Mouse (Mus musculus) lung, adult 2 months (tissue): ENCODE results near the gene Gm10644.

Experiments
- CTCF ChIP-seq: fragments of 200-500 bp; IDR thresholded peaks from 2 replicates; pipeline ENCODE4 v1.5.1; 2011; ENCODE audit warnings: mild to moderate bottlenecking, low read length, control low read depth; ENCODE audit not compliant: insufficient read depth
- POLR2A ChIP-seq: fragments of 200-500 bp; IDR thresholded peaks from 2 replicates; pipeline ENCODE4 v1.6.1; 2011; ENCODE audit warnings: low read depth, mild to moderate bottlenecking, control low read depth, low read length, borderline replicate concordance; ENCODE audit errors: extremely low read depth

DNA sequence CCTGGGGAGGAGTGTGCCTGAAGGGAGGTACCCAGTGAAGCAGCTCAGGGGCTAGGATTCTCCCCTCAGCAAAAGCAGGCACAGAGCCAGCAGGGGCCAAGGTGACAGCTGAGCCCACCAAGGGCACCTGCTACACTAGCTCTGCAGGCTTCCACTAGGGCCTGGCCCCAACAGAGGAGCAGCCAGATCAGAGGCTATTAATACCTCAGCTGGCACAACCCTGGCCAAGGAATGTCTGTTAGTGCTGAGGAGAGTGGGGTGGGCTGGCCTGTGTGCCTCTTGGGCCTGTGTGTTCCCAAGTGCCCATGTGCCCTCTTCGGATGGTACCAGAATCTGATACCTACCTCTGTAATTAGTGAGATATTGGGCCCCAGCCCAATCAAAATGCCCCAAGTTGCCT lies 25.2 kb upstream of the Gm10644 start:
- TF ChIP-seq CTCF = no peak
- no peak for TF ChIP-seq POLR2A
